Mouse (Mus musculus) liver, embryonic 11.5 days (tissue): ENCODE results near the gene Mettl2. TPM values are rescaled to one million over a fixed set of nuclear protein-coding genes. Genes with fewer than 3 reads are reported as not detected.
"Not testable (repeated sequence)": the region's sequence is repeated elsewhere in the genome, so short reads cannot be mapped to it uniquely, and the experiment has no call there.

Experiments used
- ATAC-seq: fragments of 200-750 bp; cut with Nextera tagmentation; replicated peaks from 2 replicates; pipeline ENCODE4 v1.8.0; 2017; ENCODE audit warnings: moderate number of reproducible peaks, mild to moderate bottlenecking, moderate TSS enrichment, moderate library complexity; ENCODE audit not compliant: low FRiP score
- DNase-seq: peaks from one replicate; pipeline ENCODE4 v3.0.0-alpha.2; 2017; ENCODE audit warnings: low spot score
- H3K27ac ChIP-seq: fragments of 300-500 bp; sonication (generic); 2 replicates; pipeline ENCODE4 v1.5.1; 2014; ENCODE audit warnings: mild to moderate bottlenecking, low read depth, low read length, control low read depth
- H3K27me3 ChIP-seq: fragments of 300-500 bp; sonication (generic); replicated peaks from 2 replicates; pipeline ENCODE4 v1.6.1; 2014; ENCODE audit warnings: low read length, mixed read lengths; ENCODE audit not compliant: control insufficient read depth, insufficient read depth
- H3K36me3 ChIP-seq: fragments of 300-500 bp; sonication (generic); 2 replicates; pipeline ENCODE4 v1.6.1; 2014; ENCODE audit warnings: mild to moderate bottlenecking, low read length, moderate library complexity, mixed read lengths; ENCODE audit not compliant: control insufficient read depth, insufficient read depth
- H3K4me1 ChIP-seq: fragments of 300-500 bp; sonication (generic); replicated peaks from 2 replicates; pipeline ENCODE4 v1.6.1; 2014; ENCODE audit warnings: low read length, mixed read lengths; ENCODE audit not compliant: control insufficient read depth, insufficient read depth
- H3K4me2 ChIP-seq: fragments of 300-500 bp; sonication (generic); 2 replicates; pipeline ENCODE4 v1.6.1; 2014; ENCODE audit warnings: mild to moderate bottlenecking, control low read depth, moderate library complexity
- H3K4me3 ChIP-seq: fragments of 300-500 bp; sonication (generic); 2 replicates; pipeline ENCODE4 v1.5.1; 2014; ENCODE audit warnings: low read depth, low read length, control low read depth
- H3K9ac ChIP-seq: fragments of 300-500 bp; sonication (generic); 2 replicates; pipeline ENCODE4 v1.6.1; 2014; ENCODE audit warnings: low read depth, low read length, control low read depth
- H3K9me3 ChIP-seq: fragments of 300-500 bp; sonication (generic); 2 replicates; pipeline ENCODE4 v1.6.1; 2016; ENCODE audit warnings: low read length, inconsistent platforms, mixed read lengths; ENCODE audit not compliant: control insufficient read depth
- WGBS: fragments of 180-500 bp; shearing (Covaris S2); extraction: QIAGEN DNeasy Blood & Tissue Kit; methylation state at CpG from one replicate; pipeline ENCODE4 v1.1.7; 2014; 5-methylcytosine and 5-hydroxymethylcytosine counted together
- polyA plus RNA-seq: library from polyadenylated mRNA; unstranded; fragments of >200 nt; fragmentation: Nextera tagmentation; extraction: Ambion mirVana; gene quantifications from 2 replicates; pipeline ENCODE4 v1.2.1, GENCODE M21; 2014

Mettl2 gene
- polyA plus RNA-seq, 1 experiment from 2014 or later: 46.9 TPM

- peak; percentile 47; the same call in 1 of the 2 replicates for ATAC-seq
- H3K4me3 ChIP-seq, DNase-seq, H3K27me3 ChIP-seq, H3K9ac ChIP-seq, H3K27ac ChIP-seq, H3K4me1 ChIP-seq, H3K4me2 ChIP-seq, H3K9me3 ChIP-seq: not testable (repeated sequence)
- peaks cover 65% of the 10 kb centered on the region for H3K36me3 ChIP-seq
- 87% methylated on average over 2 of the region's 2 CpGs for WGBS
These were observed 11.0 kb downstream of the Mettl2 start for GRCm38 (mm10) chr11:105137255-105137654.

GRCm38 (mm10) chr11:105140512-105140911 is 14.3 kb downstream of the Mettl2 start:
- H3K36me3 ChIP-seq: peaks cover 39% of the 10 kb centered on the region
- H3K27me3 ChIP-seq, H3K4me2 ChIP-seq, ATAC-seq, H3K9ac ChIP-seq, H3K9me3 ChIP-seq, H3K27ac ChIP-seq, H3K4me3 ChIP-seq, DNase-seq, H3K4me1 ChIP-seq: not testable (repeated sequence)
- 90% methylated on average over 7 of the region's 8 CpGs for WGBS

- Histone ChIP-seq H3K4me3 (no peak overlapping the region), H3K9ac (no peak overlapping the region), H3K9me3 (no peaks in the 10 kb centered on the region), H3K4me2 (no peak overlapping the region), H3K4me1 (peaks cover 9% of the 10 kb centered on the region), H3K27ac (no peak overlapping the region), H3K27me3 (no peaks in the 10 kb centered on the region), H3K36me3 (peaks cover 37% of the 10 kb centered on the region)
- WGBS: 90% methylated on average over 5 of the region's 5 CpGs
- no peak for DNase-seq
- no peak for ATAC-seq
These were observed 14.9 kb downstream of the Mettl2 start for GRCm38 (mm10) chr11:105141115-105141514.

GRCm38 (mm10) chr11:105143564-105143963 is 17.3 kb downstream of the Mettl2 start:
- Histone ChIP-seq H3K4me1 (peaks cover 5% of the 10 kb centered on the region), H3K9me3 (no peaks in the 10 kb centered on the region), H3K27ac (peak overlapping the region; percentile 1; the same call in 1 of the 2 replicates), H3K4me2 (no peak overlapping the region), H3K27me3 (no peaks in the 10 kb centered on the region), H3K9ac (no peak overlapping the region), H3K4me3 (no peak overlapping the region), H3K36me3 (peaks cover 19% of the 10 kb centered on the region)
- ATAC-seq: peak; percentile 77
- DNase-seq: no peak

DNA sequence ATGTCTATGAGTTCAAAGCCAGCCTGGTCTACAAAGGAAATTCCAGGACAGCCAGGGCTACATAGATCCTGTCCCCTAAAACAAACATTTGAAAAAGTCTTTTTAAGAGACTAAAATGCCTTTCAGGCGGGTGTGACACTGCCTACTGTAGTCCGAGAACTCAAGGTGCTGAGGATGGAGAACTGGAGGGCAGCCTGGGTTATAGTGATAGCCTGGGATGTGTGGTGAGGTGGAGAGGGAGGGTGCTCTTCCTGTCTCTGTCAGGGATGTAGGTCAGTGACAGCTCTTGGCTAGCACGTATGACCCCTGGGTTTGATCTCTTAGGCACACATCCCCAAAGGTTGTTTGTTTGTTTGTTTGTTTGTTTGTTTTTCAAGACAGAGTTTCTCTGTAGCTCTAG is 17.9 kb downstream of the Mettl2 start:
- DNase-seq (no peak), ATAC-seq (peak; percentile 69)
- Histone ChIP-seq H3K27ac (peak overlapping the region; percentile 1; the same call in 1 of the 2 replicates), H3K36me3 (peaks cover 16% of the 10 kb centered on the region), H3K27me3 (no peaks in the 10 kb centered on the region), H3K4me1 (peaks cover 5% of the 10 kb centered on the region), H3K9ac (no peak overlapping the region), H3K9me3 (no peaks in the 10 kb centered on the region), H3K4me2 (no peak overlapping the region), H3K4me3 (no peak overlapping the region)
- WGBS: 63% methylated on average over 3 of the region's 3 CpGs

- peaks cover 11% of the 10 kb centered on the region for H3K36me3 ChIP-seq
- peak overlapping the region; percentile 1; the same call in 1 of the 2 replicates for H3K27ac ChIP-seq
- peaks cover 9% of the 10 kb centered on the region for H3K4me1 ChIP-seq
- H3K27me3 ChIP-seq: no peaks in the 10 kb centered on the region
- ATAC-seq (peak; percentile 34), DNase-seq (no peak)
- no peak overlapping the region for H3K4me3 ChIP-seq
- H3K9me3 ChIP-seq: no peaks in the 10 kb centered on the region
- H3K9ac ChIP-seq: no peak overlapping the region
- no peak overlapping the region for H3K4me2 ChIP-seq
- WGBS: 70% methylated on average over 11 of the region's 11 CpGs
These were observed 18.4 kb downstream of the Mettl2 start for GRCm38 (mm10) chr11:105144508-105145210.

- H3K4me3 ChIP-seq: no peak overlapping the region
- H3K27ac ChIP-seq: 0 out of 2 replicates have a peak overlapping the region, but pooled peaks have one; percentile 1
These were observed 19.0 kb downstream of the Mettl2 start for GRCm38 (mm10) chr11:105145211-105145610.

GRCm38 (mm10) chr11:105146593-105146992 is 20.4 kb downstream of the Mettl2 start, which contains the start of gene Gm10842:
Gm10842 (plus strand) TSS chr11:105146893.
- Histone ChIP-seq H3K9ac (no peak within 1 kb of the TSS; the same call in 1 of the 2 replicates), H3K9me3 (no peaks in the 10 kb centered on the region), H3K4me2 (no peak within 1 kb of the TSS), H3K36me3 (no peaks in the 10 kb centered on the region), H3K27ac (no peak within 1 kb of the TSS), H3K27me3 (no peaks in the 10 kb centered on the region), H3K4me3 (no peak within 1 kb of the TSS), H3K4me1 (peaks cover 24% of the 10 kb centered on the region)
- 74% methylated on average over 3 of the region's 3 CpGs for WGBS
- ATAC-seq: no peak
- DNase-seq: no peak

More at GRCm38 (mm10) chr11:105145211-105145610, 19.0 kb downstream of the Mettl2 start:
- Histone ChIP-seq H3K4me2 (no peak overlapping the region), H3K9me3 (no peaks in the 10 kb centered on the region), H3K9ac (no peak overlapping the region), H3K36me3 (peaks cover 7% of the 10 kb centered on the region), H3K4me1 (peaks cover 13% of the 10 kb centered on the region), H3K27me3 (no peaks in the 10 kb centered on the region)
- ATAC-seq (no peak), DNase-seq (no peak)
- WGBS: 88% methylated on average over 10 of the region's 10 CpGs

DNA sequence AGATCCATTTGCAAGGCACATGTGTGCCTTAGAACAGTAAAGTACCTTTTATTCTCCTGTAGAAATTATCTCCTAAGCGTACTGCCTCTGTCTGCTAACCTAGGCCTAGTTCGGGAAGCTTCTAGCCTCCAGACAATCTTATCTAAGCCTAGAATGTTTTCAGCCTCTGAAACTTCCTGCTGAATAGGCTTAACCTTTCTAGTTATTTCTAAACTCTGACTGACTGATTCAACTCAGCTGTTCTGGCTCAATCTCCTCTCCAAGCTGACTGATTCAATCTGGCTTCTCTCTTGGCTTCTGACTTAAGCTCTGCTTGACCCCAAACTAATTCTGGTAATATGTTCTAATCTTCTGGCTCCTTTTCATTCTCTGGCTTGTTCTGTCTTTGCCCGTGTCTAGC is 23.1 kb downstream of the Mettl2 start:
- DNase-seq: no peak
- peak overlapping the region; percentile 70; the same call in 1 of the 2 replicates for H3K27ac ChIP-seq
- H3K9me3 ChIP-seq: no peaks in the 10 kb centered on the region
- no peak overlapping the region for H3K9ac ChIP-seq
- no peak overlapping the region for H3K4me2 ChIP-seq
- no peak for ATAC-seq
- H3K36me3 ChIP-seq: no peaks in the 10 kb centered on the region
- peaks cover 40% of the 10 kb centered on the region for H3K4me1 ChIP-seq
- WGBS: 50% methylated on average over 3 of the region's 3 CpGs
- H3K4me3 ChIP-seq: no peak overlapping the region
- H3K27me3 ChIP-seq: no peaks in the 10 kb centered on the region
